Mouse (Mus musculus): ENCODE measurements around the gene Trim10.
"Not testable (repeated sequence)": the region's sequence is repeated elsewhere in the genome, so short reads cannot be mapped to it uniquely, and the experiment has no call there.

Gene Trim10

GRCm38 (mm10) chr17:36858181-36858580 is 11.2 kb upstream of the Trim10 start:
- no peak for DNase-seq (ENCODE audit: low read depth, low spot score)

GRCm38 (mm10) chr17:36861680-36862079 is 7.7 kb upstream of the Trim10 start:
- DNase-seq (ENCODE audit: low read depth, low spot score), result no peak

DNA sequence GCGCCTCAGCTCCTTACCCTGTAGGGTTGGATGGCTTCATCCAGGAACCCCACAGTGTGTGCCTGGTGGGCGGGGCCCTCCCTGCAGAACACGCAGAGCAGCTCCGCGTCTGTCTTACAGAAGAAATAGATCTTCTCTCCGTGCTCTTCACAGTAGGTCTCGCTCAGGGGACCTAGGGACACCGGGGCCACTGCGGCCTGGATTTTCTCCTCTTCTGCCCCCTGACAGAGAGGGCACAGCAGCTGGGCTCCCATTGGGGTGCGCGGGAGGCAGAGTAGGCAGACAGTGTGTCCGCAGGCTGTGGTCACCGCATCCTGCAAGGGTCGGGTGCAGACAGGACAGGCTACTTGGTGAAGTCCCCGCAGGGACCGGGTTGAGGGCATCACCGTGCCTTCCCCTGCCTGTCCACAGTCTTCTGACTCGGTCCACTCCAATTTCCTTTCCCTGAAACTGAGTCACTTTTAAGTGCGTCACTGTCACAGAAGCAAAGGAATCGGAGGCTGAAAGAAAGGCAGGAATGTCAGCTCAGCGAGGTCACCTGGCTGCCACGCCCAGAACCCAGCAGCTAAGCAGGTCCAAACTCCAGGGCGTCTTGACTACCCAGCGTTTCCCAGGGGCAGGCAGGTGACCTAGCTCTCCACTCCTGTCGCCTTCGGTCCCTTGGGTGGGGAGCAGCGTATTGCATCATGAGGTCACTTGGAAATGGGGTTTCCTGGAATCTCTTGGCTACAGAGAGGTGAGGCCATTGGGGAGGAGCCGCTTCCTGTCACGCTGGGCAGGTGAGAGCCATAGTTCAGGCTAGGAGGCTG is 2.5 kb upstream of the Trim10 start, which contains the start of gene Trim15:
TSS of gene Trim15 (minus strand) at position 492 of the 809 bp plus-strand sequence.
- DNase-seq (ENCODE audit: low read depth, low spot score), result no peak

- DNase-seq (ENCODE audit: low read depth, low spot score), result no peak
Observed at GRCm38 (mm10) chr17:36868836-36869235, 538 bp upstream of the Trim10 start.

- DNase-seq (ENCODE audit: low read depth, low spot score), result no peak
Observed at GRCm38 (mm10) chr17:36869955-36870810, 809 bp downstream of the Trim10 start.

DNA sequence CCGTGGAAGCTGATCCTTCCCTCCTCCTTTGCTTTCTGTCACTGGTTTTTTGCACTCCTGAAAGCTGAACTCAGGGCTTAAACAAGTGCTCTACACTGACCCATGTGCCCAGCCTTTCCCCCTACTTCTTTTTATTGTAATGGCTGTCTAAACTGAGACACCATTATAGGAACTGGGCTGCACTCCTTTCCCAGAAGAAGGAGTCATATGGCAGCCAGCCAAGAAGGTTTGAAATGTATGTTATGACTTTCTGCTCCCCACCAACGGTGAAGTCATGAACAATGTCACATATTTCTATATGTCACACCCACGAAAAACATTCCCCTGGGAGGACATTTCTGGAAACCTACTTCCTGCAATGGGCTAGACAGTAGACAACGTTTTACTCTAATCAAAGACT is 5.3 kb downstream of the Trim10 start:
- DNase-seq (ENCODE audit: low read depth, low spot score), result no peak

GRCm38 (mm10) chr17:36883350-36883749 is 14.0 kb downstream of the Trim10 start:
- no peak for DNase-seq (ENCODE audit: low read depth, low spot score)

DNA sequence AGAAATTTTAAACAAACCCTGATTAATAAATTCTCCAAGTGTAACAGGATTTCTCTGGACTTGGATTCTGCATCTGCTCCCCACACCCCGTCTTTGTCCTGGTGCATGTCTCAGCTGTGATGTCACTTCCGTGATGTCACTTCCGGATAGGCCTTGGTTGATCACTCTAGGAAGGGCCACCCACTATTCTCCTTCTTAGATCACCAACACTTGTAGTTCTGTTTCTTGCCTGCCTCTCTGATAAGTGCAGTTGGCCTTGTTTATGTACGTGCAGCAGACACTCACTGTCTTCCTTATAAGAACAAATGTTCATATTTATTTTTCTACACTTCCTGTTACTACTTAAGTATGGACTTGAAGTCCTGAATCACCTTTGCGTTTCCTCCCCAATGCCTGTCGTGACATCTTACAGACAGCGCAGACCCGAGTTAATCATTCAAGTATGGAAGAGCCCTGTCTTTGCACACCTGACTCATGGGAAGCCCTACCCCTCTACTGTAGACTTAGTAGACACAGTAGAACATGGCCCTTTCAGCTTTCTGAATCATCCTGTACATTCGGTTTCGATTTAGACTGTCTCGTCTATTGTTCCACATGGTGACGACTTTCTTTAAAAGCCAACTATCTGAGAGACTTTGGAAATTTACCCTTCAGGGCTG is 15.9 kb downstream of the Trim10 start:
- DNase-seq (ENCODE audit: low read depth, low spot score), result no peak

GRCm38 (mm10) chr17:36890073-36890903 is 20.9 kb downstream of the Trim10 start, which contains the start of gene Trim40:
Gene Trim40, minus strand, starts transcription at chr17:36890123.
- no peak for DNase-seq (ENCODE audit: low read depth, low spot score)

- DNase-seq (ENCODE audit: low read depth, low spot score), result not testable (repeated sequence)
Observed at GRCm38 (mm10) chr17:36891496-36891895, 22.1 kb downstream of the Trim10 start.

DNA sequence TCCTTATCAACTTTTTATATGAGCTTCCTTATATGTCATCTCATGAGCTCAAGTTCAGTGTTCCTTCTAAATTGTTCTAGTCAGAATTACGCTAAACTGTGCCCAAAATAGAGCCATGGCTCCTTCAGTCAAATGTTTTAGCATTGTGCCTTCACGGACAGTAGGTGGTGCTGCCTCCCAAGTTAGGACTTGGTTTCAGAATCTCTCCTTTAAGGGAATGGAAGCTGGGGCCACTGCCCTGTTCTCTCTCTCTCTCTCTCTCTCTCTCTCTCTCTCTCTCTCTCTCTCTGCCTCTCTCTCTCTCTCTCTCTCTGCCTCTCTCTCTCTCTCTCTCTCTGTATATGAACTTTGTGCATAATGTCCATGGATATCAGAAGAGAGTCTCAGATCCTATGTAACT is 23.0 kb downstream of the Trim10 start:
- no peak for DNase-seq (ENCODE audit: low read depth, low spot score)

- no peak for DNase-seq (ENCODE audit: low read depth, low spot score)
Observed at GRCm38 (mm10) chr17:36893387-36893786, 24.0 kb downstream of the Trim10 start.

DNA sequence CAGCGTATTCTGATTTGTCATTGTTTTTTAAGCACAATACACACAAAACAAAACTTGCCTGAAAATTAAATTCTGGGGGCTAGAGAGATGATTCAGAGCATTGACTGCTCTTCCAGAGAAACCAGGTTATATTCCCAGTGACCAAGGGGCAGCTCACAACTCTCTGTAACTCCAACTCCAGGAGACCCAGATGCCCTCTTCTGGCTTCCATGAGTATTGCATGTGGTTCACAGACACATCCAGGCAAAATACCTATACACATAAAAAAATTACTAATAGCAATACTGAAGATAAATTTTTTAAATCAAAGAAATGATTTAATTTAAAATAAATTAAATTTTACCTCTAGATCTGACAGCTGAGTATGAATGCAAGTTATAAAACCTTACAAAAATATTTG is 27.2 kb downstream of the Trim10 start:
- no peak for DNase-seq (ENCODE audit: low read depth, low spot score)

DNA sequence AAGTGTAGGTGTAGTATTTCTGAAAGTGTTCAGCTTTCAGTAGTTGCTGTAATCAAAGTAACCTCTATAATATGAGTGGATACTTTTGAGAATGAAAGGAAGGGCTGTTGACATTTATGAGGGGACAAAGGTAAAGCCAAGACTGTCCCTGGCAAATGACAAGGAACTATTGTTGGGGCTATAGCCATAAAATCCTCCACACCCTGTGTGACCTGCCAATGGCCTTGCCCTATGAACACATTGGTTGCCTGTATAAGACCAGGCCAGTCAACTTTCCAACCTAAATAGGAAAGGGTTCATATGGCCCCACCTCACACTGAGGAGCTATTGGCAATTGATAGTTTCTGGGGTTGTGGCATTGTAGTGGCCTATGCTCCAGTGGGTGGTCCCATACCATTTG is 27.7 kb downstream of the Trim10 start:
- no peak for DNase-seq (ENCODE audit: low read depth, low spot score)

GRCm38 (mm10) chr17:36897552-36898205 is 28.3 kb downstream of the Trim10 start, which contains the start of gene Trim31:
Gene Trim31, plus strand, starts transcription at chr17:36898118.
- DNase-seq (ENCODE audit: low read depth, low spot score), result no peak

DNA sequence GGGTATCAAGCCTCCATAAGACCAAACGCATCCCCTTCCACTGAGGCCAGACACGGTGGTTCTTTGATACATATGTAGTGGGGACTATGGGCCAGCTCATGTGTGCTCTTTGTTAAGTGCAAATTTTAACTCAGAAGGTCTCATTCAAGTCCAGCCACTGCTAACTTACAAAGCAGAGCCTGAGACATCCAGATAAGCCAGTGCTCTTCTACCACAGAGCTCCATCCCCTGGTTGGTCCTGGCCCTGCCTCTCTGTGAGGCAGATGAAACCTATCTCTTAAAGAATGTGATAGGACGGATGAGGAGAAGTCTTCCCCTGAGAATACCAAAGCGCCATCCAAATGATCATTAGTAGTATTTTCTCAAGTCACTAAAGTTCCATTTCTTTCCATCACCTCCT is 30.0 kb downstream of the Trim10 start:
- DNase-seq (ENCODE audit: low read depth, low spot score), result no peak

DNA sequence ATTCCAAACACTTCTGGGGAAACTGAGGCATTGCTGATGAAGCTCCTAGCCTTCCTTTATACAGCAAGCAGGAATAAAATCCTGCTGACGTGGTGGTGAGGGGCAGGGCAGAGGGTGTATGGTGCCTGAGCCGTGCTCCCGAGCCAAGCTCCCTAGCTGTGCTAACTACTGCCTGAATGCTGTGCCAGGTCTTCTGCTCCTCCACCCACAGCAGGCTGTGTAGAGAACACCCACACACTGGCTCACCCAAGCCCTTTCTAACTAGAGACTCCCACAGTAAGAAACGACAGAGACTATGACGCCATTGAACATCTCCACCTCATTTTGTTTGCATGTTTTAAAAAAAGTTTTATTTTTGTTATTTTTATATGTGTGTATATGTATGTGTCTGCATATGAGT is 30.6 kb downstream of the Trim10 start:
- no peak for DNase-seq (ENCODE audit: low read depth, low spot score)

GRCm38 (mm10) chr17:36900691-36901090 is 31.3 kb downstream of the Trim10 start:
- no peak for DNase-seq (ENCODE audit: low read depth, low spot score)

- DNase-seq (ENCODE audit: low read depth, low spot score), result no peak
Observed at GRCm38 (mm10) chr17:36903651-36904050, 34.3 kb downstream of the Trim10 start.

GRCm38 (mm10) chr17:36908235-36908634 is 38.9 kb downstream of the Trim10 start:
- DNase-seq (ENCODE audit: low read depth, low spot score), result no peak

GRCm38 (mm10) chr17:36909802-36910201 is 40.4 kb downstream of the Trim10 start:
- no peak for DNase-seq (ENCODE audit: low read depth, low spot score)
